Mouse (Mus musculus): ENCODE measurements around the gene Trpv2.

The Trpv2 gene

GRCm38 (mm10) chr11:62573959-62574702, at the start of gene Trpv2:
Gene Trpv2 (plus strand): TSS chr11:62574486.
- DNase-seq (ENCODE audit: low read depth) = no peak

DNA sequence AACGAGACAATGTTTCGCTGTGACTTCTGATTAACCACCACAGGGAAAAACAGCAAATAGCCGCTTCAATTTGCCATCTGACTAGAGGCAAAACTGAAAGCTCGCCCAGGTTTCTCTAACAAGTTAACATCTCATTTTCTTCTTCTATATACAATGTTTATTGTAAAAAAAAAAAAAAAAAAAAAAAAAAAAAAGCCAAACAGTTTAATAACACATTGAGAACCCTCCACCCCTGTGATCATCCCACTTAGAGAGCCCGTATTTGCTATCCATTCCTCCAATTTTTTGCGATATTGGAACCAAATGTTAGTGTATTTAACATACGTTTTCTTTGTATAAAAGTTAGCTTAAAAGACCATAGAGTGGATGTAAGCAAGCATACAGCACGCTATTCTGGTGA, 37.2 kb upstream of the Trpv2 start:
- DNase-seq (ENCODE audit: low read depth) = no peak

DNA sequence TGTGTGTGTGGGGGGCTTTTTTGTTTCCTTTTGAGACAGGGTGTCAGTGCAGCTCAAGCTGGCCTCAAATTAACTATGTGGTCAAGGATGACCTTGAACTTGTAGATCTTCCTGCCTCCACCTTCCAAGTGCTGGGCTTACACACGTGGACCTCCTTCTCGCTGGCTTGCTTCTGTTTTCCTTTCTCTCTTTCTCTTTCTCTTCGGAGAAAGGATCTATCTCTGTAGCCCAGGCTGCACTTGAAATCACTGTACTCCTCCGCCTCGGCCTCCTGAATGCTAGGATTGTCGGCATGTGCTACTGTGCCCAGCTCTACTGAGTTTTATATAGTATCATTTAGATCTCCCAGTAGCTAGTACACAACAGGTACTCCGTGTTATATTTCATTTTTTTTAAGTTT, 36.7 kb upstream of the Trpv2 start:
- DNase-seq (ENCODE audit: low read depth) = peak; percentile 24

GRCm38 (mm10) chr11:62538321-62539088, 35.8 kb upstream of the Trpv2 start:
- DNase-seq (ENCODE audit: low read depth) = peak; percentile 44

DNA sequence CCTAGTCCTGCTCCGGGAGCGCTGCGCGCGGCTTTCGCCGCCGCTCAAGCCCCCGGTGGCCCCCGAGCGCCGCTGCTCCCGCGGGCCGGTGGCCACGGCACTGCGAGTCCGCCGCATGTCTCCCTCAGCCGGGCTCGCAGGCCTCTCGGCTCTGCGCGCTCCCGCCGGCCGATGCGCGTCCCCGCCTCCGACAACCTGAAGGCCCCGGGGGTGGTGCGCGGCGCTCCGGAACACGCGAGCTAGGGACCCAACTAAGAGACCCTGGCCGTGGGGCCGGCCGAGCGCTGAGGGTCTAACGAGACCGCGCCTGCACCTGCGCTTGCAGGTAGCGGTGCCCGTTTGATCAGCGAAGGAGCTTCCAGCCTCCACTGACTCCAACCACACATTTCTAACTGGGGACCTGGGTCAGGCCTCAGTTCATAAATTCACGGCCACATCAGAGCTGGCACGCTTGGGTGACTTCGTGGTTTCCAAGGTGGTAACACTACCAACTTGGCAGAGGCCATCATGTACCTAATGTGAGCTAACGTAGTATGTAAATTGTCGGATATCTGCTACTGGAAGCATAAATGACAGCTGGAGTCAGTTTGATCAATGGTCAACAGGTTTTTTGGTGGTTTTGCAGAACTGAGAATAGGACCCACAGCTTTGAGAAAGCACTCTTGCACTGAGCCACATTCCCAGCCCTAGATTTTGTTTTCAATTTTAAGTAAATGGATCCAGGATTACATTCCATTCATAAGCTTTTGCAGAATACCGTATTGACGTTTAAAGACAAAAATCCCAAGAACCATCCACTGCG, 35.0 kb upstream of the Trpv2 start, which contains the start of gene Cenpv:
Cenpv (minus strand) TSS at position 173 of the 802 bp plus-strand sequence.
- peak; percentile 51 for DNase-seq (ENCODE audit: low read depth)

- DNase-seq (ENCODE audit: low read depth) = no peak
Measured at GRCm38 (mm10) chr11:62540167-62540566, 34.1 kb upstream of the Trpv2 start.

DNA sequence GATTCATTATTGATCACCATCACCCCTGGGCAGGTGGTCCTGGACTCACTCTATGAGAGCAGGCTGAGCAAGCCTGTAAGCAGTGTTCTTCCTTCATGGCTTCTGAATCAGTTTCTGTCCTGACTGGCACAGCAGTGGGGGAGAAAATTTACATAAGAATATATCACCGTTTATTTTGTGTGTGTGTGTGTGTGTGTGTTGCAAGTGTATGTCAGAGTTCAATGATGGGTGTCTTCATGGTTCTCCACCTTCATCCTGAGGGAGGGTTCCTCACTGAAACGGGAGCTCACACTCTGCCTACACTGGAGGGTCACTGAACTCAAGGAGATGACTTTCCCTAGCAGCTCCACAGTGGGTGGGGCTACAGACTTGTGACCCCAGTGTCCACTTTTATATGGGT, 33.3 kb upstream of the Trpv2 start:
- DNase-seq (ENCODE audit: low read depth) = no peak

DNA sequence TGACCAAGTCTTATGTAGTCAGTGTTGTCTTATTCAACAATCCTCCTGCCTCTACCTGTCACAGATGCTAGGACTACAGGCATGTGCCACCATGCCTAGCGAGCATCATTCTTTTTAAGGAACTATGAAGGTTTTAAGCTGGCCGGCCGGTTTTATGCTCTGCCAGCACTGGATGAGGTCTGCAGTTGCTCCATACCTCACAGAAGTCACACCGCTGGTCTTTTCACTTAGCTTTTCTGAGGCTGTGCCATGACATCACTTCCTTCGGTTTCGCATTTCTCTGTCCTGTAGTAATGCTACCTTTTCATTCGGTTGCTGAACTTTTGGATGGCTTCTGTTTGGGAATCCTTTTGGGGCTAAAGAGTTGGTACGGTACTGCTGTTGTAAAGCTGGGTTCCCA, 32.7 kb upstream of the Trpv2 start:
- DNase-seq (ENCODE audit: low read depth) = no peak

GRCm38 (mm10) chr11:62543991-62544390, 30.3 kb upstream of the Trpv2 start:
- no peak for DNase-seq (ENCODE audit: low read depth)

- peak; percentile 22 for DNase-seq (ENCODE audit: low read depth)
Measured at GRCm38 (mm10) chr11:62549782-62550181, 24.5 kb upstream of the Trpv2 start.

GRCm38 (mm10) chr11:62550227-62550685, 24.0 kb upstream of the Trpv2 start:
- DNase-seq (ENCODE audit: low read depth) = peak; percentile 53

GRCm38 (mm10) chr11:62550727-62551225, 23.5 kb upstream of the Trpv2 start, which contains the start of gene Ubb:
Gene Ubb (plus strand): TSS chr11:62551171.
- peak; percentile 99 for DNase-seq (ENCODE audit: low read depth)

DNA sequence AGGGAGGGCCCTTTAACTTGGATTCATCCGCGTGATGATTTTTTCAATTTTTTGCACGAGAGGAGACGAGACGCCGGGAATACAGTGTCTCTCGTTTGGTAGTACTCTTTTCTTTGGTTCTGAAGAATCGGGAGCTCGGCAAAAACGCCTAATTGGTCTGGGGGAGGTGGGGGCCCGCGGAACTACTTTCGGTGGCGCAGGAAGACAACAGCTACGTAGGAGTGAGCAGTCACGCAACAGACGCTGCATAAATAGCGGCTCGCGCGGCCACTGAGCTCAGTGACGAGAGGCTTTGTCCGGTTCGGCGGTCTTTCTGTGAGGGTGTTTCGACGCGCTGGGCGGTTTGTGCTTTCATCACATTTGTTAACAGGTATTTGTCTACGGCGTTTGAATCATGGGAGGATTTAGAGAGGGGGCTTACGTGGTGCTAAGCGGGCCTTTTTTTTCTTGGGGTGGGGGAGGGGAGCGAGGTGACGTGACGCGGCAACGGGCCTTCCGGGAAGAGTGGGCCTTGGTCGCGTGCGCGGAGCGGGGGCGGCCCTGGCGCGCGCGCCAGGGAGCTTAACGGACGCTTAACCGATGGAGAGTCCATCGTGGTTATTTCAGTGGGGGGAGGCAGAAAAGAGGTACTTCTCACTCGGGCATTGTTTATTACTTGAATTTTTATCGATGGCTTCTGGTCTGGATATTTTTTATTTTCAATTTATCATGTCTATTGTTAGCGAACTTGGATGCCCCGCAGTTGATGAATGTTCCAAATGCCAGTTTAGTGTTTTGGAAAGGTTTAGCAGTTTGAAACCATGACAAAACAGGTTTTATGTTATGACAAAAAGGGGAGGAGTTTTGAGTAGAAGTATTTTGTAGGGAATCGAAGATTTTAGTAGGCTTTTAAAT, 22.8 kb upstream of the Trpv2 start:
- peak; percentile 69 for DNase-seq (ENCODE audit: low read depth)

DNA sequence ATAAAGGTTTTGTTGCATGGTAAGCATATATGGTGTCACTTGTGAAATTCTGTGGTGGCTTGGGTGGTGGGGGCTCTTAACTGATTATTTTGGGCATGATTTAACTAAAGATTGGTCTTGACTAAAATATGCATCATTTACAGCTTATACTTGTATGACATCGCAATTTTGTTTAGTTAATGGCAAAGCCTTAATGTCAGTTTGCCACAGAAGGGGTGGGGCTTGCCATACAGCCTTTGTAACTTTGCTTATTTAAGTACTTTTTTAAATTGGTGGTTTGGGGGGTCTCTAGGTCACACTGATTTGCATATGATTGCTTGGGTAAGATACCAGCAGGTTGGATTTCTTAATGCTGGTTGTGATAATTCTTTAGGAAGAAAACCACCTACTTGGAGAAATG, 21.1 kb upstream of the Trpv2 start:
- DNase-seq (ENCODE audit: low read depth) = no peak

DNA sequence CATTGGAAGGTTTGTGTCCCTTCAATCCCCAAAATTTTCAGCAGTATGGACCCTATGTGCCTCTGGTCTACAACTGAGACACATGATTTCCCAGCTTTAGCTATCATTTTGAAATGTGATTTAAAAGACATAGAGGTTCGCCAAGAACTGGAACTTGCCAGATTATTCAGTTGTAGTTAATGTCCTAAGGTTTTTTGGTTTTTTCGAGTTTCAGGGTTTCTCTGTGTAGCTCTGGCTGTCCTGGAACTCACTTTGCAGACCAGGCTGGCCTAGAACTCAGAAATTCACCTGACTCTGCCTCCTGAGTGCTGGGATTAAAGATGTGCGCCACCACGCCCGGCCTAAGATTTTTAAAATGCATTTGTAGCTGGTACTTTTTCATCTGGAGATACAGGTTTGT, 20.7 kb upstream of the Trpv2 start:
- no peak for DNase-seq (ENCODE audit: low read depth)

- no peak for DNase-seq (ENCODE audit: low read depth)
Measured at GRCm38 (mm10) chr11:62554163-62554855, 20.0 kb upstream of the Trpv2 start.

DNA sequence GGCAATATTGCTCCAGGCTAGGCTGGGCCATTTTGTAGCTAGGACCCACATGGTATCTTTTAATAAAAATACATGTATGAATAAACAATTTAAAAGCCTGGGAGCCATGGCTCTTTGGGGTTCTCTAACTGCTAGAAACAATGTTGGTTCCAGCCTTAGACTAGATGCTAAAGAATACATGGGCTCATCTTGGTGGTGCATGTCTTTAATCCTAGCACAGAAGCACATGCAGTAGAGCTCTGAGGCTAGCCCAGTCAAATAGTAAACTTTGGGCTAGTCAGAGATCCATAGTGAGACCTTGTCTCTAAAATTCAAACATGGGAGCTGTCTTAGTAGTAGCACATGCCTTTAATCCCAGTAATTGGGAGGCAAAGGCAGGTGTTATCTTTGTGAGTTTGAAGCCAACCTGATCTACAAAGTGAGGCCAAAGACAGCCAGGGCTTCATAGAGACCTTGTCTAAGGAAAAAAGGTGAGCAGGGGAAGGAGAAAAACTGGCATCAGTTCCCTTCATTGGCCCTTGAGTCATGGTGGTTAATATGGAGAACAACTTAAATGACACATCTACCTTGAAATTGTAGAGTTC, 19.3 kb upstream of the Trpv2 start:
- no peak for DNase-seq (ENCODE audit: low read depth)

- no peak for DNase-seq (ENCODE audit: low read depth)
Measured at GRCm38 (mm10) chr11:62555896-62556412, 18.3 kb upstream of the Trpv2 start.

GRCm38 (mm10) chr11:62557205-62557604, 17.1 kb upstream of the Trpv2 start:
- DNase-seq (ENCODE audit: low read depth) = no peak

DNA sequence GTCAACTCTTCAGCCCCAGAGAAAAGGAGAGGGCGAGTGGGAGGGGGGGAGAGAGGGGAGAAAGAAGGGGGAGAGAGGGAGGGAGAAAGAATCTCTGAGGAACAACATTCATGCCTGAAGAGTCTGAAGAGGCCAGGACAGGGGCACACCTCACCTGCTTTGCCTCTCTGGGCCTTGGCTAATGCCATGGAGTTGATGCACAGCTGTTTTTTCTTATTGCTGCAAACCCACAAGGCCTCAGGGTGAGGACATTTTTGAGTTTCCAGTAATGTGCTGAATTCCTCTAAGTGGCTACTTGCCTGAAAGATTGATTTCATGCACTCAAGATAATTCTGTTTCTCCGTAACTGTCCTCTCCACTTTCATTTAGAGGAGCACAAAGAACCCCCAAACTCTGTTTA, 16.1 kb upstream of the Trpv2 start:
- DNase-seq (ENCODE audit: low read depth) = no peak

All from c-Kit-positive CD71-positive TER-119-negative erythroid progenitor cells, embryonic 14.5 days (primary cell).